Mouse (Mus musculus) intestine, embryonic 15.5 days (tissue): ENCODE data around the gene Clta. TPM values are rescaled to one million over a fixed set of nuclear protein-coding genes. Genes with fewer than 3 reads are reported as not detected.
A peak's percentile ranks its signal among the peaks of the same experiment; 100 is the strongest.
"Not testable (repeated sequence)": the region's sequence is repeated elsewhere in the genome, so short reads cannot be mapped to it uniquely, and the experiment has no call there.

Source experiments
- ATAC-seq: fragments of 200-750 bp; cut with Nextera tagmentation; 2 replicates; pipeline ENCODE4 v1.8.0; 2017; ENCODE audit warnings: moderate TSS enrichment, moderate library complexity
- H3K27ac ChIP-seq: fragments of 300-500 bp; sonication (generic); 2 replicates; pipeline ENCODE4 v1.5.1; 2015; ENCODE audit warnings: mild to moderate bottlenecking, inconsistent platforms
- H3K27me3 ChIP-seq: fragments of 300-500 bp; sonication (generic); replicated peaks from 2 replicates; pipeline ENCODE4 v1.6.1; 2015; ENCODE audit warnings: inconsistent platforms
- H3K36me3 ChIP-seq: fragments of 300-500 bp; sonication (generic); 2 replicates; pipeline ENCODE4 v1.6.1; 2015; ENCODE audit warnings: inconsistent platforms
- H3K4me1 ChIP-seq: fragments of 300-500 bp; sonication (generic); replicated peaks from 2 replicates; pipeline ENCODE4 v1.6.1; 2015; ENCODE audit warnings: inconsistent platforms
- H3K4me2 ChIP-seq: fragments of 300-500 bp; sonication (generic); replicated peaks from 2 replicates; pipeline ENCODE4 v1.6.1; 2015; ENCODE audit warnings: mild to moderate bottlenecking, inconsistent platforms
- H3K4me3 ChIP-seq: fragments of 300-500 bp; sonication (generic); replicated peaks from 2 replicates; pipeline ENCODE4 v1.5.1; 2015; ENCODE audit warnings: inconsistent platforms
- H3K9ac ChIP-seq: fragments of 300-500 bp; sonication (generic); 2 replicates; pipeline ENCODE4 v1.6.1; 2015; ENCODE audit warnings: inconsistent platforms
- H3K9me3 ChIP-seq: fragments of 300-500 bp; sonication (generic); 2 replicates; pipeline ENCODE4 v1.6.1; 2016; ENCODE audit warnings: inconsistent platforms
- WGBS: fragments of 180-500 bp; shearing (Covaris S2); methylation state at CpG from one replicate; pipeline ENCODE4 v1.1.7; 2015; 5-methylcytosine and 5-hydroxymethylcytosine counted together
- polyA plus RNA-seq: library from polyadenylated mRNA; unstranded; fragments of >200 nt; fragmentation: Nextera tagmentation; extraction: Ambion mirVana; gene quantifications from 2 replicates; pipeline ENCODE4 v1.2.1, GENCODE M21; 2015

Gene Clta
- polyA plus RNA-seq, 1 experiment from 2014 or later: 272 TPM

GRCm38 (mm10) chr4:44031521-44031920 is 27.3 kb downstream of the Clta start:
- 88% methylated on average over 5 of the region's 5 CpGs for WGBS
- H3K9me3 ChIP-seq: no peaks in the 10 kb centered on the region
- H3K36me3 ChIP-seq: peaks cover 25% of the 10 kb centered on the region
- no peak for ATAC-seq
- H3K4me3 ChIP-seq: no peak overlapping the region
- H3K4me2 ChIP-seq: no peak overlapping the region
- H3K27me3 ChIP-seq: no peaks in the 10 kb centered on the region
- H3K4me1 ChIP-seq: no peaks in the 10 kb centered on the region
- H3K27ac ChIP-seq: no peak overlapping the region
- H3K9ac ChIP-seq: no peak overlapping the region

- WGBS: 66% methylated on average over 5 of the region's 5 CpGs
- H3K9me3 ChIP-seq: no peaks in the 10 kb centered on the region
- ATAC-seq: 0 out of 2 replicates have a peak, but pooled peaks have one; percentile 35
- no peak overlapping the region for H3K4me3 ChIP-seq
- H3K4me2 ChIP-seq: no peak overlapping the region
- H3K27me3 ChIP-seq: no peaks in the 10 kb centered on the region
- H3K27ac ChIP-seq: no peak overlapping the region
- H3K9ac ChIP-seq: no peak overlapping the region
- peaks cover 31% of the 10 kb centered on the region for H3K36me3 ChIP-seq
- H3K4me1 ChIP-seq: no peaks in the 10 kb centered on the region
Measured at GRCm38 (mm10) chr4:44036455-44036854, 32.2 kb downstream of the Clta start.

GRCm38 (mm10) chr4:44040802-44041201 is 36.5 kb downstream of the Clta start:
- 80% methylated on average over 4 of the region's 4 CpGs for WGBS
- no peaks in the 10 kb centered on the region for H3K9me3 ChIP-seq
- no peak overlapping the region for H3K27ac ChIP-seq
- no peak overlapping the region for H3K9ac ChIP-seq
- peaks cover 20% of the 10 kb centered on the region for H3K36me3 ChIP-seq
- no peak overlapping the region for H3K4me3 ChIP-seq
- H3K4me2 ChIP-seq: no peak overlapping the region
- H3K27me3 ChIP-seq: no peaks in the 10 kb centered on the region
- 0 out of 2 replicates have a peak, but pooled peaks have one; percentile 39 for ATAC-seq
- H3K4me1 ChIP-seq: no peaks in the 10 kb centered on the region

- no peak overlapping the region for H3K27ac ChIP-seq
- peak; percentile 68 for ATAC-seq
Measured at GRCm38 (mm10) chr4:44042429-44042828, 38.2 kb downstream of the Clta start.

GRCm38 (mm10) chr4:44043182-44043581 is 38.9 kb downstream of the Clta start:
- H3K4me3 ChIP-seq, H3K4me1 ChIP-seq, H3K4me2 ChIP-seq, ATAC-seq, H3K27me3 ChIP-seq, H3K9me3 ChIP-seq, H3K9ac ChIP-seq, H3K27ac ChIP-seq: not testable (repeated sequence)
- WGBS: 91% methylated on average over 4 of the region's 4 CpGs
- peaks cover 20% of the 10 kb centered on the region for H3K36me3 ChIP-seq

More at GRCm38 (mm10) chr4:44042429-44042828, 38.2 kb downstream of the Clta start:
- Histone ChIP-seq H3K36me3 (peaks cover 20% of the 10 kb centered on the region), H3K9ac (no peak overlapping the region), H3K4me2 (no peak overlapping the region), H3K27me3 (no peaks in the 10 kb centered on the region), H3K4me1 (no peaks in the 10 kb centered on the region), H3K9me3 (no peaks in the 10 kb centered on the region), H3K4me3 (no peak overlapping the region)
- 49% methylated on average over 5 of the region's 5 CpGs for whole genome bisulfite sequencing

GRCm38 (mm10) chr4:44044685-44045356 is 40.6 kb downstream of the Clta start:
- Histone ChIP-seq H3K9ac (no peak overlapping the region), H3K27me3 (no peaks in the 10 kb centered on the region), H3K4me3 (no peak overlapping the region), H3K4me2 (no peak overlapping the region), H3K27ac (no peak overlapping the region), H3K9me3 (no peaks in the 10 kb centered on the region), H3K36me3 (peaks cover 19% of the 10 kb centered on the region), H3K4me1 (no peaks in the 10 kb centered on the region)
- ATAC-seq: no peak
- 90% methylated on average over 5 of the region's 5 CpGs for WGBS

GRCm38 (mm10) chr4:44046066-44046465 is 41.8 kb downstream of the Clta start:
- Histone ChIP-seq H3K9ac (no peak overlapping the region), H3K27ac (no peak overlapping the region), H3K4me1 (no peaks in the 10 kb centered on the region), H3K36me3 (peaks cover 7% of the 10 kb centered on the region), H3K9me3 (no peaks in the 10 kb centered on the region), H3K4me2 (no peak overlapping the region), H3K27me3 (no peaks in the 10 kb centered on the region), H3K4me3 (no peak overlapping the region)
- no peak for ATAC-seq
- WGBS: 62% methylated on average over 5 of the region's 5 CpGs

GRCm38 (mm10) chr4:44049812-44050211 is 45.6 kb downstream of the Clta start:
- Histone ChIP-seq H3K9me3 (no peaks in the 10 kb centered on the region), H3K27ac (no peak overlapping the region)
- no peak for ATAC-seq

GRCm38 (mm10) chr4:44059674-44060073 is 55.4 kb downstream of the Clta start:
- no peaks in the 10 kb centered on the region for H3K27me3 ChIP-seq
- H3K4me3 ChIP-seq: no peak overlapping the region
- WGBS: 92% methylated on average over 13 of the region's 13 CpGs
- no peak overlapping the region for H3K27ac ChIP-seq
- H3K9me3 ChIP-seq: no peaks in the 10 kb centered on the region
- H3K36me3 ChIP-seq: peaks cover 5% of the 10 kb centered on the region; the same call in 1 of the 2 replicates
- no peak for ATAC-seq
- no peak overlapping the region for H3K4me2 ChIP-seq
- H3K9ac ChIP-seq: no peak overlapping the region
- H3K4me1 ChIP-seq: no peaks in the 10 kb centered on the region

More at GRCm38 (mm10) chr4:44049812-44050211, 45.6 kb downstream of the Clta start:
- Histone ChIP-seq H3K4me3 (no peak overlapping the region), H3K27me3 (no peaks in the 10 kb centered on the region), H3K36me3 (0 out of 2 replicates have a peak, but pooled peaks cover 9% of the 10 kb centered on the region), H3K4me2 (no peak overlapping the region), H3K9ac (no peak overlapping the region), H3K4me1 (no peaks in the 10 kb centered on the region)
- WGBS: 87% methylated on average over 5 of the region's 5 CpGs

GRCm38 (mm10) chr4:44062062-44062461 is 57.8 kb downstream of the Clta start:
- Histone ChIP-seq H3K27ac (no peak overlapping the region), H3K4me3 (no peak overlapping the region), H3K9ac (no peak overlapping the region), H3K27me3 (no peaks in the 10 kb centered on the region), H3K36me3 (peaks cover 5% of the 10 kb centered on the region; the same call in 1 of the 2 replicates), H3K9me3 (no peaks in the 10 kb centered on the region), H3K4me1 (0 out of 2 replicates have a peak, but pooled peaks cover 7% of the 10 kb centered on the region), H3K4me2 (no peak overlapping the region)
- no peak for ATAC-seq
- WGBS: 55% methylated on average over 9 of the region's 9 CpGs

- 80% methylated on average over 14 of the region's 14 CpGs for WGBS
- H3K27me3 ChIP-seq: no peaks in the 10 kb centered on the region
- H3K36me3 ChIP-seq: peaks cover 5% of the 10 kb centered on the region; the same call in 1 of the 2 replicates
- no peak overlapping the region for H3K9ac ChIP-seq
- no peaks in the 10 kb centered on the region for H3K9me3 ChIP-seq
- H3K27ac ChIP-seq: no peak overlapping the region; the same call in 1 of the 2 replicates
- 0 out of 2 replicates have a peak, but pooled peaks cover 12% of the 10 kb centered on the region for H3K4me1 ChIP-seq
- H3K4me2 ChIP-seq: no peak overlapping the region
- H3K4me3 ChIP-seq: no peak overlapping the region
- ATAC-seq: no peak
Measured at GRCm38 (mm10) chr4:44062816-44063215, 58.6 kb downstream of the Clta start.

GRCm38 (mm10) chr4:44065355-44066025 is 61.2 kb downstream of the Clta start:
- 0 out of 2 replicates have a peak, but pooled peaks cover 2% of the 10 kb centered on the region for H3K36me3 ChIP-seq
- peak overlapping the region; percentile 76 for H3K27ac ChIP-seq
- WGBS: 19% methylated on average over 16 of the region's 16 CpGs
- no peak overlapping the region for H3K9ac ChIP-seq
- no peaks in the 10 kb centered on the region for H3K9me3 ChIP-seq
- 0 out of 2 replicates have a peak, but pooled peaks cover 12% of the 10 kb centered on the region for H3K4me1 ChIP-seq
- no peaks in the 10 kb centered on the region for H3K27me3 ChIP-seq
- peak overlapping the region; percentile 51 for H3K4me2 ChIP-seq
- ATAC-seq: peak; percentile 89
- 0 out of 2 replicates have a peak overlapping the region, but pooled peaks have one; percentile 18 for H3K4me3 ChIP-seq
